Mouse (Mus musculus) left cerebral cortex, postnatal 36 days (tissue): ENCODE measurements around the gene Galns. TPM values are rescaled to one million over a fixed set of nuclear protein-coding genes. Genes with fewer than 3 reads are reported as not detected.
"Not testable (repeated sequence)": the region's sequence is repeated elsewhere in the genome, so short reads cannot be mapped to it uniquely, and the experiment has no call there.

Source experiments
- DNase-seq, 2 experiments: peaks; one replicate each; pipeline ENCODE4 v3.0.0; 2021 to 2022; ENCODE audit warnings: low spot score in 2 of 2, mixed read lengths in 1 of 2
- intact Hi-C: fragments of 180-260 bp; cut with DNase I; formaldehyde crosslinking; loops from one replicate; pipeline ENCODE4 v1.15.1; 2025
- total RNA-seq, 2 experiments: library from RNA; stranded (reverse); gene quantifications; 2 replicates each; pipeline ENCODE4 v1.2.3; 2021

Galns gene
- total RNA-seq, 2 experiments from 2014 or later = 8.8 to 9.2 TPM

DNA sequence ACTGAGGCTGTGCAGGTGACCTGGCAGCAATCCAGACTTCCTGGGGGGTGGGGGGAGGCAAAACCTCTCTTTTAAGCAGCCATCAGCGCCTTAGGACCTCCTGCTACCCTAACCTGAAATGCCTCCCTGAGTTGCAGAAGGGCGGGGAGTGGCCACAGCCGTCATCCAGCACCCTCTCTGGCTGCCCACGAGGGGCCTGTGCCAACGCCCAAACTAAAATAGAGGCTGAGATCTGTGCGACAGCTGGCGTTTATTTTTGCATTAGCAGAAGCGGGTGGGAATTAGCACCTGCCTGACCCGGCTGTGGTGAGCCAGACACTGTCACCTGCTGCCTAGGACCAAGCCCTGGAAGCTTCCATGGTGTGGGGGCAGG, 25.5 kb upstream of the Galns start:
- DNase-seq = peak; percentile 49 to 54
- intact Hi-C loops = no loop called here

DNA sequence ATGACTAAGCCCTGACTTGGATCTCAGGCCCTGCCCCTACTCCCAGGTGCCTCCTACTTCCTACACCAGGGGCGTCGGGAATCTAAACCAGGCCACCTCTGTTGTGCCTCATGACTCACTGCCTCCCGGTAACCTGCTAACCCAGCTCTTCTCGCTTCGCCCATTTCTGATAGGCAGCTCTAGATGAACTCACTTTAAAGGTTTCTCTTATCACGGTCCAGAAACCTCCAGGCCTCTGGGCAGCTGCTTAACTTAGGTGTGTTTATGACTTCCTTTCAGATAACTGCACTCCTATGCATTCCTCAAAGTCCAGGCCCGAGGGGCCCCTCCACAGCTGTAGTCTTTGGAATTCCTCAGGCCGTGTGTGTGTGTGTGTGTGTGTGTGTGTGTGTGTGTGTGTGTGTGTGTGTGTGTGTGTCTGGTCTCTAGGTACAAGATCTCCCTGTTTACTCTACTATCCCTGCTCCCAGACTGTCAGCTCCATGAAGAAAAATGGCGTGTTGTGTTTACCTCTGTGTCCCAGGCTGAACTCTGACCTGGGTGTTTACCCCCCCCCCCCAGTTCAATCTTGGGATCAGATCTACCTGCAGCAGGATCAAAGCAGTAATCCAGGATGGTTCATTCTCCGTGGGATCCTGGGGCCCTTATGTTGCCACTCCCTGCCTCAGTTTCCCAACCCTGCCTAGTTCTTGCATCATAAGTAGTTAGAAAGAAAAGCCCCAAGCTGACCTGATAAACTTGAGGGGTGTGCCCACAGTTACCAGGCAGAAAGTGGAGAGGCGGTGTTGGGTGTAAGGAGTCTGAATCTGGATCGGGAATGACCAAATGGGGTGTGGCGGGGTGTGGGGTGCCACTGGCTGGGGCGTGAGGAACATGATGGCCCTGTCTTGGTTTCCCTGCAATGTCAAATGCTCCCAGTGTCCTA, 24.9 kb upstream of the Galns start:
- DNase-seq = no peak
- intact Hi-C loops = no loop called here

DNA sequence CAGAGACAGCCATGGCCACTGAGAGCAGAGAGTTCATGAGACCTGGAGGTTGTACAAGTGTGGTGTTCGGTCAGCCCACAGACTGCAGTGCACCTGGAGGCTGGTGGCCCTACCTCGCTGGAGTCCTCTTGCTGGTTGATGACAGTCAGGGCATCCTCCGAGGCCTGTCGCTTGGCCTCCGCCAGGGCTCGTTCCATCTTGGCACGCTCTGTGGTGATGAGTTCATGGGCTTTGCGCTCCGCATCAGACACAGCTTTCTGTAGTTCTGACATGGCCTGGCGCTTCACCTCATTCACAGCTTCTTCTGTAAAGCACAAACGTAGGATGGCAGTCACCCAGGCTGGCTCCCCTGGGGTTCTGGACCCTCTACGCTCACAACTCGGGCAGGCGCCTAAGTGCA, 21.9 kb upstream of the Galns start:
- intact Hi-C loops = no loop called here
- no peak for DNase-seq

DNA sequence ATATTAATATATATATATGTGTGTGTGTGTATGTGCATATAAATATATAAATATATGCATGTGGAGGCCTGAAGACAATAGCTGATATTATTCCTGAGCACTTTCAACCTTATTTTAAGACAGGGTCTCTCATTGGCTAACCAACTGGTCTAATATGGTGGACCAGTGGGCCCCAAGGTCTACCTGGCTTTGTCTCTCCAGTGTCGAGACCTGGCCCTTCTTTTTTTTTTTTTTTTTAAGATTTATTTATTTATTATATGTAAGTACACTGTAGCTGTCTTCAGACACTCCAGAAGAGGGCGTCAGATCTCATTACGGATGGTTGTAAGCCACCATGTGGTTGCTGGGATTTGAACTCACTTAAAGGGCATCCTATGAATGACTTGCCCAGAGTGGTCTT, 20.9 kb upstream of the Galns start:
- intact Hi-C loops, DNase-seq: not testable (repeated sequence)

DNA sequence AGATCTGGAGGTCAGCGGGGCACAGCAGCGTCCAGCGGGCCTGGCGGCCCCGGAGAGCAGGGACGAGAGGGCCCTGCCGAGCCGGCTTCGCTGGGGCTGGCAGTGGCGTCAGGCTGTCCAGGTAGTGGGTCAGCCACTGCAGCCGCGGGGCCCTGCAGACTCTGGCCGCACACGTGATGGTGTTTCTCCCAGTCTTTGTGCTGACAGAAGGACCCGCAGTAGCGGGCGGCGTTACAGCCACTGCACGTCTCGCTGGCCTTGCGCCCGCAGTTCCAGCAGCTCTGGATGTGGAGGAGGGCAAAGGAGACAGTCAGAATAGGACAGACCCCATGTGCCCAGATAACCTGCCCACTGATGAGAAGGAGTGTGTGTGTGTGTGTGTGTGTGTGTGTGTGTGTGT, 19.4 kb upstream of the Galns start:
- DNase-seq = no peak
- intact Hi-C loops = no loop called here

DNA sequence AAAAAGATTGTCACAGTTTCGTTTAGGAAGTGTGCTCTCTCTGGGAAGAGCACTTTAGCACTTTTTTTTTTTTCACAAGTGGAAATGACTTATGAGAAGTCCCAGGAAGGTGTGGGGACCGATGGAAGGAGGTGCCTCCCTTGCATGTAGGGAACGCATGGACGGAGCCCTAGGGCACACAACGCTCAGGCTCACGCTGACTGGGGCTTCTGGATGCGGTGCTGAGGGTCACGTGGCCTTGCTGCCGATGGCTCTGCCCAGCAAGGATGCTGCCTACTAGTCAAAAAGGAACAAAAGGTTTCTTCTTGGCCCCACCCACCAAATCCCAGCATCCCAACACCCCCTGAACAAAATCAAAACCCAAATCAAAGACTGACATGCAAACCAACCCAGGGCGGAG, 18.1 kb upstream of the Galns start:
- intact Hi-C loops = no loop called here
- no peak for DNase-seq

DNA sequence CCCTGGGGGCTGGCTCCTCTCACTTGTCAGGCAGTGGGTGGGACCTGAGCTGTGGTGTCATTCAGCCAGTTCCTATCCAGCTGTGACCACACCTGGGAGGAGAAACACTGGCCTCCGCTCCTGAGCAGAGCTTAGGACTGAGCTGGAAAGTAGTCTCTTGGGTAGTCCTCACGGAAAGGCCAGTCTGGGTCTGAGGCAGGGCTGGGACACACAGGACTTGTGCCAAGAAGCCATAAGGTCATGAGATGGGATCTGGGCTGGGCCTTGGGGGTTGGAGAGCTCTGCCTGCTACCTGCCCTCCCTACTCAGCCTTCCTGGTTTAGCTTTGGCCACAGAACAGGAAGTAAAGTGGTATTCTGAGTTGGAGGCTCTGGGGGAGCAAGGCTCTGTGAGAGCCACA, 15.6 kb upstream of the Galns start:
- intact Hi-C loops = no loop called here

DNA sequence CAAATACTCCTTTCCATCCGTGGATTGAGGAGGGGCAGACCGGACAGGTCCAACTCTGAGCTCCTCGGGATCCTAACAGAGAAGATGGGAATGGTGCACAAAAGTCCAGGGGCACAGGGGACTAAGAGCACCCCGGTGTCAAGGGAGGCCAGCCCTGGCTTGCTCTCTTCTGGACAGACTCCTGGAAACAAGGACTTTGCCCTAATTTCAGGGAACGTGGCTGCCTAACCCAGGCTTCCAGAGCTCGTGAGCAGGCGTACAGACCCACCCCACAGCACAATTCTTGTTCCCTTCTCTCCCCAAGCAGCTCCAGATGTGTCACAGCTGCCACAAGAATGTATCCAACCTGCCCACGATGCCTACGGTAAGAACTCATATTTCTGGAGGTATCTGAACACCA, 14.5 kb upstream of the Galns start:
- intact Hi-C loops = no loop called here

More for the DNA sequence above, 15.6 kb upstream of the Galns start:
- DNase-seq = no peak

DNA sequence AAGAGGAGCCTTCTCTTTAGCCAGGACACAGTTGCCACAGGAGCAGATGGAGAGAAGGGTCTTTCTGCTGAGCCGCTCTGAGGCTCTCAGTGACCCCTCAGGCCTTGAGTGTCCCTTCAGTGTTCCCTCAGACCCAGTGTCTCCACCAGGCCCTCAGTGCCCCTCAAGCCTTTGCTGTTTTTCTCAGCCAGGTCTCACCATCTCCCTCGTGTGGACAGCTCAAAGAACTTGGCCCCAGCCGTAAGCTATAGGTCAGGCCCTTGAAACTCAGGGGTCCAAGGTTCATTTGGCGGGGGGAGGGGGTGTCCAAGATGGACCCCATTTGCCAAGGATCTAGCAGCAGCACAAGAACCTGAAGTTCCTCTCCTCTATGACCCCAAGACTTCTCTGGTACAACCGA, 13.4 kb upstream of the Galns start:
- intact Hi-C loops = no loop called here
- DNase-seq = no peak

More for the DNA sequence above, 14.5 kb upstream of the Galns start:
- no peak for DNase-seq

DNA sequence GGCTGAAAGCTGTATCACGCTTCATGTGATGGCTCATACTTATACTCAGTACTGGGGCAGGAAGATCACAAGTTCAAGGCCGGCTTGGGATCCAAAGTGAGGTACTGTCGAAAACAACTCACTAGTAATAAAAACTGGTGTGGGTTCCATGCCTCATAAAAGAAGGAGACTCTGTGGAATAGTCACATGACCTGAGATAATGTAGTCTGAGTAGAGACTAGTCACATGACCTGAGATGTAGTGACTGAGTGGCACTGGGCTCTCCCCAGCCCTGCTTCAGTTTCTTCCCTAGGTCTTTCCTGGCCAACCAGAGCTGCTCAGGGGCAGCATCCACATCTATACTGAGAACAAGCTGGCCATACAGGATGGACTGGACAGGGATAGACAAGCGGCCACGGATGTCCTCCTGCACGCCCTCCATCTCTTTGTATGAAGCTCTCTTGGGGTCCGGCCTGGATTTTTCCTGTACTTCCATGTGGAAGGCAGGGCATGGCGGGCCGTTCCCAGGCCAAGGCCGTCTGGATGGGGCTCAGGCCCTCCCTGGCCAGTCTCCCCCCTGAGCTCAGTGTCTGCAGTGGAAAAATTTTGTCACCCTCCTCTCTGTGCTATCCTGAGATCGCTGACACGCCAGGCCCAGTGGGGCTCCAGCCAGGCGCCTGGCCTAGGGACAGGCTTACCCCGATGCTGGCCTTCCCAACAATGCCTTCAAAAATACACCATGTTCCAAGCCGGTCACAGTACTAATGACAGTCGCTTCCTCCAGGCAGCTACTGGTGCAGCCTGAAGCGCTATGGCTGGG, 12.8 kb upstream of the Galns start:
- intact Hi-C loops = no loop called here
- DNase-seq = no peak

DNA sequence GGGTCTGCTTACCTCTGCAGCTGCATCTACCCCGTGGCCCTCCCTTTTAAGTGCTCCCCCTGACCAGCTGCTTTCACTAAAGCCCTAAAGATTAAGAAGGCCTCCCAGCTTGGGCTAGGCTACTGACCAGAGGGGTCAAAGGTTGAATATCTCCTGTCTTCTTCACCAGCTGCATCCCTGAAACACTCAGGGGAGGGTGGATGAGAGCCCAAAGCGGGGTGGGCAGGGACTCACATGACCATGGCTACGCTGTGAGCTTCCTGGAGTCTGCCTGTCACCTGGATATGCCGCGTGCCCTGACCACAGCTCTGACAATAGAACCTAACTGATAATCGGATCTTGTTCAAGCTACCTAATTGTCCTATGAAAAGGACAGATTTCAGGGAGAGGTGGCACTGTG, 11.5 kb upstream of the Galns start, which contains the start of gene Pabpn1l:
Pabpn1l (minus strand) TSS at position 13 of the 400 bp plus-strand sequence.
- intact Hi-C loops = no loop called here
- no peak for DNase-seq

DNA sequence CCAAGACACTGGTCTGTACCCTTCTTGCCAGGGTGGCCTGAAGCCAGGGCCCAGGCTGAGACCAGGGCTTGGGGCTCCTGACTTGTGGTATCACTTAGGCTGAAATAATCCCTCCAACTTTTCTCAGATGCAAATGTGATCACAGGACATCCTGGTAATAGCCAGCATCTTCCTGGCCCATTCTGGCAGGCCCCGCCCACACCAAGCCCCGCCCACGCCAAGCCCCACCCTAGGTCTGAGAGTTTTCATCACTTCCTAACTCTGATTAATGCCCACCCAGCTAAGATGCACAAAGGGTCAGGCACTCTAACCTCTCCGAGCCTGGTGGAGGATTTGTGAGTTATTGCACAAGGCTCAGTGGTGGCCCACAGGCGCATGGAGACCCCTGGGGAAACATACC, 9.2 kb upstream of the Galns start:
- intact Hi-C loops = no loop called here
- no peak for DNase-seq

DNA sequence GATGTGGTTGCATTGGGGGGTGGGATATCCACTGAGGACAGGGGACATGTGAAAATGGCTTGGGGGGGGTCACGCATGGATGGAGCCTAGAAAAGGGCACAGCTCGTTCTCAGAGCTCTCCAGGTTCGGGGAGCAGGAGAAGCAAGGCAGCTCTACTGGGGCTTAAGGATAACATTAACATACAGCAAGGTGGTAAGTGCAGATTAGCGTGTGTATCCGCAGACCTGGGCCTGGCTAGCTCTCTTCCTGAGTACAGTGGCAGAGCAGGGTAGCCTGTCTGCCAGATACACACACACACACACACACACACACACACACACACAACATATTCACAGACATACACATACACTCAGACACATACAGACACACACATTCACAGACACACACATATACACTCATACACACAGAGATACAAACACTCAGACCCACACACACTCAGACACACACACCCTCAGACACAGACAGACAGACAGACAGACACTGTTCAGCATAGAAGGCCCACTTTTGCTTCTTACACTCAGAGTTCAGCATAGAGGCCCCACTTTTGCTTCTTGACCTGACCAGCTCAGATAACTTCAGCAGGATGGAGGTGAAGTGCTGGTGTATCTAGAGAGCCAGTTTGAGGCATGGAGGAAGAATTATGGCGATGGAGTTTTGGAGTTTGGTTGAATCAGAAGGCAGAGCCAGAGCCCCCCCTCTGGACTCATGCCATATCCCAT, 7.6 kb upstream of the Galns start:
- intact Hi-C loops = loop anchor here (1.0 kb wide), 1 partner anchor 211 kb away; no protein-coding TSS in a partner anchor

DNA sequence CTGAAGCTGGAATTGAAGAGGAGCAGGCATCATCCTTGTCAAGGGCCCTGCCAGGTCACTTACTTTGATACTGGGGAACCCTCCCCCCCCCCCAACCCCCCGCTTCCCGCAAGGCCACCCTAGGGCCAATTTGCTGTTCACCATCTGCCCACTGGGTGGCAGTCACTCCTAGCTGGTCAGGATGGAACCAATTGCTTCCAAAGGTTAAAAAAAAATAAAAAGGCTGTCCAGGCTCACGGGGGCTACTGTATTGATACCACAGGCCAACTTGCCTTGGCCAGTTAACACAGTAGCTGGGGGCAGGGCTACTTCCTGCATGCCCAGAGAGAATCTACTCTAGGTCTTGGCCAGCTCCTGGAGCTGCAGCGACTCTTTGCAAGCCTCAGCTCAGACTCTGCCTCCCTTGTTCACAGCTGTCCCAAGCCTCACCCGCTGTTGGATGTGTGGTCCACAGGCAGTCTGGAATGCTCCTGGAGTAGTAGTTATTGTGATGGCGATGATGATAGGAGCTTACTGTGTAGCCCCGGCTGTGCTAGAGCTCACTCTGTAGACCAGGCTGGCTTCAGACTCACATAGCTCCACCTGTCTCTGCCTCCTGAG, 6.8 kb upstream of the Galns start:
- peak; percentile 41 to 64 for DNase-seq
- intact Hi-C loops = loop anchor here (1.0 kb wide), 1 partner anchor 212 kb away; no protein-coding TSS in a partner anchor

More for the DNA sequence above, 7.6 kb upstream of the Galns start:
- no peak for DNase-seq

DNA sequence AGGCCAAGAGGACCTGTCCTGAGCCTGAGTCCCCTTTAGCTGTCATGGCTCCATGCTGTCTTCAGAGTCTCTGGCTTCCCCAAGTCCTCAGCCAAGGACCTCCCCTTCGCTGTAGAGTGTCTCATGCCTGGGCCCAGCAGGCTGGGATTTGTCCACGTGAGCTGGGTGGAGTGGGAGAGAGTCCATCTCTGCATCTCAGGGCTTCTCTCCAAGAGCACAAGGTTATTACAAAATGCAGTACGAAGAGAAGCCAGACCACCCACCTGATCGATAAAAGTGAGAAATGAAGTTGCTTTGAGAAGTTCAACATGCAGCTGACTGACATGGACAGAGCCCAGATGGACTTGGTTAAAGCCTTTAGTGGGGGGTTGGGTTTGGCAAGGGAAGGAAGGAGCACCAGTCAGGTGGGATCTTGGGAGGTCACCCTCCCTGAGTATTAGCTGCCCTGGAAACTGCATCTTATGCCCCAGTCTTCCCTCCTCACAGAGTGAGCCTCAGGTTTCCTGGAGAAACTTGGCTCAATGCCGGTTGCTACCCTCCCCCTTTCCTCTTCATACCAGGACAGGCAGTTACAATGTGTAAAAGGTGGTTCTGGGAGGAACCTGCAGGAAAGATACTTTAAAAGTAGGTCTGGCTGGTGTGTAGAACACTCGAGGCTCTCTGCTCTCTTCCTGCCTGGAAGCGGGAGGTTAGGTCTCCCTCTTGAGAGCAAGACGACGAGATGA, 5.1 kb upstream of the Galns start:
- intact Hi-C loops = no loop called here
- DNase-seq = no peak

DNA sequence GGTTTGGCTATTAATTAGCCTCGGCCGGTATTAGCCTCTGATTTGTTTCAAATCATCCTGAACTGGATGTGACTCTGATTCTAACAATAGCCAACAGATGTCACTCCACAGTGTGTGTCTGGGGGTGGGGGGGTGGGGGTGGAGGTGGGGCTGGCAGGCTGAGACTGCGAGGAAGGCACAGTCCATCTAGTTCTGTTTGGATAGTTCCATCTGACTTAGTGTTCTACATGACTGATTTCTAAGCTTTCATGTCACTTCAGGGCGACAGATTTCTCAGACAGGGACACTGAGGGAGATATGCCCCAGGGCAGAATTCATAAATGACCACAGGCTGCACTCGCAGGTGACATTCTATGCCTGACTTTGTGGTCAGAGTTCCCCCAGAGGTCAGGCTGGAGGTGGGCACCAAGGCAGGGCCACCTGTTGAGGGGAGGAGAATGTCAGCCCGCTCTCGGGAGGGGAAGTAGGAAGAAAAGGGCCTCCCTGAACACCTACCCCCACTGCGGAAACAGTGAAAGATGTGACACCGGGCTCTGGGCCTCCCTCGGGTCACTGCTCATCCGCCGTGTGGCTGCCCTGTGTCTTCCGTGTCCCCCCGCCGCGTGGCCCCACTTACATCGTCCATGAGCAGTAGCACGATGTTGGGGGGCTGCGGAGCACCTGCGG, 518 bp downstream of the Galns start:
- intact Hi-C loops = no loop called here
- no peak for DNase-seq

DNA sequence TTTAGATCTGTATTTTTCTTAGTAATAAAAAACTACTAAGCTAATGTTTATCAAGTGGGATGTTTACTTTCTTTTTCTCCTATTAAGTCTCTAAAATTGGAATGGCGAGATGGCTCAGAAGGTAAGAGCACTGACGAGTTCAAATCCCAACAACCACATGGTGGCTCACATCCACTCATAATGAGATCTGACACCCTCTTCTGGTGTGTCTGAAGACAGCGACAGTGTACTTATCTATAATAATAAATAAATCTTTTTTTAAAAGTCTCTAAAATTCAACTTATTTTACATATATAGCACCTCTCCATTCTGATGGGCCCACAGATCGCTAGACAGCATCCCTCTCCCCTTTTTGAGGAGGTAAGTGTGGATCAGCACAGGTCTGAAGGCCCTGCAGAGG, 1.1 kb downstream of the Galns start:
- DNase-seq = no peak
- intact Hi-C loops = no loop called here

DNA sequence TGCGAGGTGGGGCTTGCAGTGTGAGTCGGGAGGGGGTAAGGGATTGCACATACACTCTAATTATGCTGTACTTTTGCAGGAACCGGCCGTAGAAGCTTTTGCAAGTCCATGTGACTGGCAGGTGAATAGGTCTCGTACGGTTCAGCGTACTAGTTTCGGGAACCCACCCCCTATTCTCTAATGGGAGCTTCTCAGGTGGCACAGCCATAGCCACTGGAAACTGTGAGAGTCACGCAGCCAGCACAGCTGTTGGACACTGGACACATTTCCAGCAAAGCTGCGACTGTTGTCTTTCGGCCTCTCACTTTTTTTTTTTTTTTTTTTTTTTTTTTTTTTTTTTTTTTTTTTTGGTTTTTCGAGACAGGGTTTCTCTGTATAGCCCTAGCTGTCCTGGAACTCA, 4.5 kb downstream of the Galns start:
- intact Hi-C loops = loop anchor here (5.0 kb wide), 1 partner anchor 105 kb away; no protein-coding TSS in a partner anchor

More for the DNA sequence above, 4.5 kb downstream of the Galns start:
- DNase-seq = no peak
